Mouse (Mus musculus) lung, postnatal 0 days (tissue): ENCODE measurements around the gene Tst.
A peak's percentile ranks its signal among the peaks of the same experiment; 100 is the strongest.

Experiments
- CTCF ChIP-seq: IDR thresholded peaks from 2 replicates; pipeline ENCODE4 v1.5.1; 2016; ENCODE audit warnings: antibody characterized with exemption, mild to moderate bottlenecking
- EP300 ChIP-seq: IDR thresholded peaks from 2 replicates; pipeline ENCODE4 v1.6.1; 2016; ENCODE audit warnings: antibody characterized with exemption, mild to moderate bottlenecking, control low read depth

- TF ChIP-seq CTCF (peak; percentile 52), EP300 (no peak)
Observed at GRCm38 (mm10) chr15:78436380-78437192, 30.9 kb upstream of the Tst start.
